ENCODE assay signal across 17 mouse cellular contexts in genomic region chr15:10876328-10876727, GRCm38 (mm10).
DNase-seq lines count a peak whose midpoint lies in the region; ATAC-seq and TF ChIP-seq lines count a peak whose summit lies in the region.
"Had no signal": no experiment of that assay in that cellular context is flagged by ENCODE, and none has a peak within 500 bp of the region (broad histone marks: within the 10 kb centered on the region; RNA-seq: fewer than 3 reads in every experiment).

No protein-coding gene starts in this region.

- no peak for TF ChIP-seq POLR2A in kidney, adult 2 months (IDR thresholded peaks at IDR 0.05; ENCODE audit: low read depth, low read length)

- H3K36me3 ChIP-seq in kidney, adult 2 months (ENCODE audit: control insufficient read depth, insufficient read depth, low read length): no peaks in the 10 kb centered on the region
- H3K36me3 ChIP-seq in kidney, embryonic 14.5 days (ENCODE audit: control insufficient read depth, insufficient read depth, low read length): no peaks in the 10 kb centered on the region
- H3K36me3 ChIP-seq: hindbrain, embryonic 13.5 days had no signal

- H3K27me3 ChIP-seq in kidney, adult 2 months (replicated peaks; ENCODE audit: control insufficient read depth, insufficient read depth, low read length): no peaks in the 10 kb centered on the region
- H3K27me3 ChIP-seq in kidney, embryonic 14.5 days (ENCODE audit: control insufficient read depth, insufficient read depth, low read length): no peaks in the 10 kb centered on the region
- H3K27me3 ChIP-seq: hindbrain, embryonic 13.5 days had no signal

- H3K9me3 ChIP-seq in kidney, embryonic 14.5 days (ENCODE audit: control insufficient read depth, low read length): no peaks in the 10 kb centered on the region
- H3K9me3 ChIP-seq: hindbrain, embryonic 13.5 days had no signal

- WGBS in kidney, adult 2 months: 9% methylated on average over 5 of the region's 5 CpGs
- 54% methylated on average over 5 of the region's 5 CpGs for WGBS in kidney, embryonic 14.5 days

- DNase-seq in kidney, adult 2 months: peak; percentile 74
- DNase-seq in B cell, adult 2 months: peak; percentile 1 to 5
- DNase-seq in kidney, postnatal 36 days: peak; percentile 64 to 71
- no peak for DNase-seq in T-cell, adult 2 months (ENCODE audit: low spot score)
- no peak for DNase-seq in adrenal gland, postnatal 36 days
- DNase-seq: adrenal gland, postnatal 14 days; cerebellum, adult 11 months; right cerebral cortex, postnatal 25 days had no signal

- no peak for TF ChIP-seq CTCF in kidney, adult 2 months (conservative IDR thresholded peaks at IDR 0.05; ENCODE audit: insufficient read depth, insufficient read length, low read depth, low read length)

- no peak overlapping the region for H3K4me3 ChIP-seq in kidney, adult 2 months (ENCODE audit: insufficient read depth, low read depth, low read length)
- H3K4me3 ChIP-seq in kidney, embryonic 14.5 days (ENCODE audit: low read length): no peak overlapping the region
- H3K4me3 ChIP-seq: erythroblast, embryonic 14.5 days; heart, adult 2 months; hindbrain, embryonic 13.5 days; left cerebral cortex, adult 2 months; myocyte had no signal

- ATAC-seq in kidney, embryonic 14.5 days (ENCODE audit: low FRiP score, low TSS enrichment): no peak
- ATAC-seq in common myeloid progenitor, adult 5-6 weeks (replicated peaks; ENCODE audit: low read depth, poor library complexity, severe bottlenecking): peak; percentile 77
- no peak for ATAC-seq in megakaryocyte-erythroid progenitor cell, adult 5-6 weeks (replicated peaks; ENCODE audit: low FRiP score, low TSS enrichment, poor library complexity, severe bottlenecking)

- no peak overlapping the region for H3K4me2 ChIP-seq in kidney, embryonic 14.5 days (replicated peaks; ENCODE audit: low read depth, low read length)
- H3K4me2 ChIP-seq: hindbrain, embryonic 13.5 days had no signal

- no peak overlapping the region for H3K27ac ChIP-seq in kidney, adult 2 months (ENCODE audit: insufficient read depth, low read depth, low read length)
- H3K27ac ChIP-seq in kidney, embryonic 14.5 days (ENCODE audit: low read depth, low read length): no peak overlapping the region
- H3K27ac ChIP-seq: heart, adult 2 months; hindbrain, embryonic 13.5 days; left cerebral cortex, adult 2 months; stomach, postnatal 0 days had no signal

- peaks cover 6% of the 10 kb centered on the region for H3K4me1 ChIP-seq in kidney, adult 2 months (ENCODE audit: control insufficient read depth, insufficient read depth, low read length)
- no peaks in the 10 kb centered on the region for H3K4me1 ChIP-seq in kidney, embryonic 14.5 days (ENCODE audit: control insufficient read depth, insufficient read depth, low read length)
- H3K4me1 ChIP-seq: hindbrain, embryonic 13.5 days had no signal

- H3K9ac ChIP-seq in kidney, embryonic 14.5 days (ENCODE audit: low read depth, low read length): no peak overlapping the region
- H3K9ac ChIP-seq: hindbrain, embryonic 13.5 days had no signal

Comparison
In these comparisons a context has a peak if more than half of its experiments do, and no peak if none do; other contexts are left out.
1. DNase-seq: peak in kidney, adult 2 months (single experiment), B cell, adult 2 months (2 of 2) and kidney, postnatal 36 days (2 of 2); none in T-cell, adult 2 months (single experiment) and adrenal gland, postnatal 36 days (0 of 2).